Mouse (Mus musculus) neural tube, embryonic 14.5 days (tissue): ENCODE data around the gene Scn3b. TPM values are rescaled to one million over a fixed set of nuclear protein-coding genes. Genes with fewer than 3 reads are reported as not detected.

Source experiments
- ATAC-seq: fragments of 200-750 bp; cut with Nextera tagmentation; 2 replicates; pipeline ENCODE4 v1.8.0; 2017; ENCODE audit warnings: low read depth, mild to moderate bottlenecking, moderate TSS enrichment, moderate library complexity
- H3K27ac ChIP-seq: fragments of 300-500 bp; sonication (generic); 2 replicates; pipeline ENCODE4 v1.5.1; 2014; ENCODE audit warnings: low read depth, mild to moderate bottlenecking, control low read depth, low read length, moderate library complexity, mixed read lengths
- H3K27me3 ChIP-seq: fragments of 300-500 bp; sonication (generic); 2 replicates; pipeline ENCODE4 v1.6.1; 2014; ENCODE audit warnings: low read length; ENCODE audit not compliant: control insufficient read depth, insufficient read depth
- H3K36me3 ChIP-seq: fragments of 300-500 bp; sonication (generic); 2 replicates; pipeline ENCODE4 v1.6.1; 2014; ENCODE audit warnings: low read length, mixed read lengths; ENCODE audit not compliant: control insufficient read depth, insufficient read depth
- H3K4me1 ChIP-seq: fragments of 300-500 bp; sonication (generic); 2 replicates; pipeline ENCODE4 v1.6.1; 2014; ENCODE audit warnings: low read length; ENCODE audit not compliant: control insufficient read depth, insufficient read depth
- H3K4me2 ChIP-seq: fragments of 300-500 bp; sonication (generic); 2 replicates; pipeline ENCODE4 v1.6.1; 2014; ENCODE audit warnings: mild to moderate bottlenecking, low read depth, low read length, control low read depth
- H3K4me3 ChIP-seq: fragments of 300-500 bp; sonication (generic); 2 replicates; pipeline ENCODE4 v1.5.1; 2014; ENCODE audit warnings: low read depth, low read length, control low read depth, mixed read lengths
- H3K9ac ChIP-seq: fragments of 300-500 bp; sonication (generic); replicated peaks from 2 replicates; pipeline ENCODE4 v1.6.1; 2014; ENCODE audit warnings: low read depth, mild to moderate bottlenecking, control low read depth, low read length, mixed read lengths
- H3K9me3 ChIP-seq: fragments of 300-500 bp; sonication (generic); 2 replicates; pipeline ENCODE4 v1.6.1; 2016; ENCODE audit warnings: low read length; ENCODE audit not compliant: control insufficient read depth
- WGBS: fragments of 180-500 bp; shearing (Covaris S2); extraction: QIAGEN DNeasy Blood & Tissue Kit; methylation state at CpG from one replicate; pipeline ENCODE4 v1.1.7; 2014; 5-methylcytosine and 5-hydroxymethylcytosine counted together
- polyA plus RNA-seq: library from polyadenylated mRNA; unstranded; fragments of >200 nt; fragmentation: Nextera tagmentation; extraction: Ambion mirVana; gene quantifications from 2 replicates; pipeline ENCODE4 v1.2.1, GENCODE M21; 2014

The Scn3b gene
- polyA plus RNA-seq, 1 experiment from 2014 or later, result 193 TPM

DNA sequence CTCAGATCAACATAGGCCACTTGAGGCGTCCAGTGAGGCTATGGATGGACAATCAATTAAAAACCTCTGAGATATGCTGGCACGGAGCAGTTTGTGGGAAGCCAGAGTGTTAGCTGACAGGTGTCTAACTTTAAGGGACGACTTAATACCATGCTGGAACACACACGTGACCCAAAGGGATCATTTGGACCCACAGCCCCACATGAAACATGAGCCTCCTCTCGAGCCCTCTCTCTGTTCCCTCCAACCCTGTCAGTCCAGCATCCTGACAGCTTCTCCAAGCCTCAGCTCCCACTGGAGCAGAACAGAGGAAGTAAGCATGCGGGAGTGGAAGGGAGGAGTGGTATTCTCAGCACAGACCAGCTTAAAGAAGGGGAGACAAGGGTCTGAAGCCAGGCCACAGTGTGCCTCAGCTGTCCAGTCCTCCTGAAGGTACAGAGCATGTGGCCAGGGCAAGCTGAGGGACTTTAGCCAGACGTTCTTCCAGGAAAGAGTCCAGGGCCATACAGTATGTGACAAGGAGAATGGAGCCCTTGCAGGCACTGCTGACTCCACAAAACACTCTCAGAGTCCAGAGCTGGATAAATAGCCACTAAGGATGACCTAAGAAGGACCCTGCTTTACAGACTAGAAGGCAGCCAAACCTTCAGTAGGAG is 57.4 kb downstream of the Scn3b start:
- Histone ChIP-seq H3K4me2 (no peak overlapping the region), H3K9me3 (no peaks in the 10 kb centered on the region), H3K27me3 (no peaks in the 10 kb centered on the region), H3K4me3 (no peak overlapping the region), H3K27ac (no peak overlapping the region), H3K9ac (no peak overlapping the region), H3K4me1 (no peaks in the 10 kb centered on the region), H3K36me3 (peaks cover 15% of the 10 kb centered on the region; the same call in 1 of the 2 replicates)
- ATAC-seq, result no peak
- 81% methylated on average over 7 of the region's 7 CpGs for WGBS

DNA sequence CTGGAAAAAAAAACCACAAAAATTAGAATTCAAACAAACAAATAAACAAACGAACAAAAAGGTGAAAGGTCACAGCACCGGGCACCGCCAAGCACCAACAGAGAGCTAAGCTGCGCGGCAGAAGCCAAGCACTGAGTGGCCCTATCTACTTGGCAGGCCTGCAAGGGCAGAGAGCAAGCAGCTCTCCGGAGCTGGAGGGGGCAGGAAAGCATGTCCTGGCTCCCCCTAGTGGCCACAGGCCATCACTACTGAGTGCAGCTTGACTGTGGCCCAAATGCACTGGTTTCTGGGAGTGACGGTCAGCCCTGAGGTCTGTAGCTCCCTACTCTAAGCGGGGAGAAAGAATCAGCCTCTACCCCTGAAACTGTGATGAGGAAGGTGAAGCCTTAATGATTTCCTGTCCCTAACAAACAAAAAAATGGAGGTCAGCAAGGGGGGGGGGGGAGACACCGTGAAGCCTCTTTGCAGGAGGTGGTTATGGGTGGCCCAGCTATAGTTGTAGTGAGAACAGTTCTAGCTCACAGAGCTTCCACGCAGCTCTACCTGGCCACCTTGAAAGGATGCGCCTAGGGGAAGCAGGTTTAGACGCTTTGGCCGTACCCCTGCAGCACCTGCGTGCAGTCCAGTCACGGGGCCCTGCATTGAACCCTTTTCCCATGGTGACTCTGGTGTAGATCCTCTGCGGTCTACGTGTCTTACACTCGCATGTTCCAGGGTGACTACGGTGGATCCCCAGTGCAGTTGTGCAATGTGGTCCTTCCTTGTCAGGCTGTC is 61.8 kb downstream of the Scn3b start:
- Histone ChIP-seq H3K4me3 (no peak overlapping the region), H3K36me3 (peaks cover 16% of the 10 kb centered on the region; the same call in 1 of the 2 replicates)
- WGBS, result 56% methylated on average over 19 of the region's 19 CpGs

DNA sequence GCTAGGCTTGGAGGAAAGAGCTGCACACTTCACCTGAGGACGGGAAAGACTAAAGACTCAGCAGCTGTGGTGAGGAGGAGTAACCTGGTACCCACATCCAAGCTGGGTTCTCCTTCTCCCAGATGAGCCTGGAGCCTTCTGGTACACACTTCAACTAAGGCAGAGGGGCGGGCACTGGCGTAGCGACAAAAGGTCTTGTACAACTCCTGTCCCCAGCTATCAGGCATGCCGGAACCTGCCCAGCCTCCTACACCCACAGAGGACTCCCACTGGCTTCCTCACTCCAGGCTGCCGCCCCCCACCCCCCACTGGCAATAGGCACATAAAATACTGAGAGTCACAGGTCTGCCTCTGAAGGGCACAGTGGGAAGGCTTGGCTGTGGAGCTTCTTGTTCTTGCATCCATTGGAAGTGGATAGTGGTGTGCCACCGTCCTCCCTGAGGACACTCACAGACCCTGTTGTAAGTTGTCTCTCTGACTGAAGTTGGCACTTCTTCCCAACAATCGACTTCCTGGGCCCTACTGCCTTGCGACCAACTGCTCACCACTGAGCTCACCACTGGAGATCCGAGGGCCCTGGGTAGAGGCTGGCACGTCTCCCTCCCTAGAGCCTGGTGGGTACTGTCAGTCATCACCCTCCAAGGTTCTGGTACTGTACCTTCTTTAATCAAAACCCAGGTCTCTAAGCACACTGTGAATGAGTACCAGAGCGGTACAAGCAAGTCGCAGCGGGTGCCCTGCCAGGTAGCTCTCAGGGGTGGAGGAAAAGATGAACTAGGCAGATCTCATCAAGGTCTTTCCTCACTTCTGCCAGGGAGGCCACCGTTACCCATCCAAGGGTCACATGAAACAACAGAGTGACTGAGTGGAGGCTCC is 62.6 kb downstream of the Scn3b start:
- Histone ChIP-seq H3K9me3 (no peaks in the 10 kb centered on the region), H3K4me1 (no peaks in the 10 kb centered on the region), H3K4me2 (no peak overlapping the region), H3K4me3 (no peak overlapping the region), H3K9ac (no peak overlapping the region), H3K36me3 (peaks cover 13% of the 10 kb centered on the region; the same call in 1 of the 2 replicates), H3K27ac (no peak overlapping the region), H3K27me3 (no peaks in the 10 kb centered on the region)
- ATAC-seq, result no peak
- WGBS, result 89% methylated on average over 15 of the region's 15 CpGs

More for the DNA sequence above, 61.8 kb downstream of the Scn3b start:
- Histone ChIP-seq H3K4me1 (no peaks in the 10 kb centered on the region), H3K27ac (no peak overlapping the region), H3K9ac (no peak overlapping the region), H3K27me3 (no peaks in the 10 kb centered on the region), H3K9me3 (no peaks in the 10 kb centered on the region), H3K4me2 (no peak overlapping the region)
- peak; percentile 88 for ATAC-seq

DNA sequence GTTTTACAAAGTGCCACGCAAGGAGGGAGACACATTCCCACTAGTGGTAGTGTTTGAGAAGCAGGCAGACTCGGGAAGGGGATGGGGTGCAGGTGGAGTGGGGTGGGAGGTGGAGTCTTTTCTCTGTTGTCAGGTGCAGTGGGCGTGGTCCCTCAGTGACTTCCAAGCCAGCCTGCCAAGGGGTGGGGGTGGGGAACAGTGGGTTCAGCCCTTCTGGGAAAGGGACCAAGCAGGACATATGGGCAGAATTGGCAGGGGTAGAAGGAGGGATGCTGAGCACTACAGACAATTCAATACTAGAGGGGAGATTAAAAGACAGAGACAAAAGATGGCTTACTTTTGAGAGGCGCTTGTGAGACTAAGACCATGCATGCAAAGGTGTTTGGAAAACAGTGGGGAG is 63.3 kb downstream of the Scn3b start:
- WGBS, result 84% methylated on average over 4 of the region's 4 CpGs
- Histone ChIP-seq H3K4me3 (no peak overlapping the region), H3K36me3 (peaks cover 13% of the 10 kb centered on the region; the same call in 1 of the 2 replicates), H3K4me1 (no peaks in the 10 kb centered on the region), H3K9me3 (no peaks in the 10 kb centered on the region), H3K27me3 (no peaks in the 10 kb centered on the region), H3K27ac (no peak overlapping the region), H3K4me2 (no peak overlapping the region), H3K9ac (no peak overlapping the region)
- no peak for ATAC-seq

DNA sequence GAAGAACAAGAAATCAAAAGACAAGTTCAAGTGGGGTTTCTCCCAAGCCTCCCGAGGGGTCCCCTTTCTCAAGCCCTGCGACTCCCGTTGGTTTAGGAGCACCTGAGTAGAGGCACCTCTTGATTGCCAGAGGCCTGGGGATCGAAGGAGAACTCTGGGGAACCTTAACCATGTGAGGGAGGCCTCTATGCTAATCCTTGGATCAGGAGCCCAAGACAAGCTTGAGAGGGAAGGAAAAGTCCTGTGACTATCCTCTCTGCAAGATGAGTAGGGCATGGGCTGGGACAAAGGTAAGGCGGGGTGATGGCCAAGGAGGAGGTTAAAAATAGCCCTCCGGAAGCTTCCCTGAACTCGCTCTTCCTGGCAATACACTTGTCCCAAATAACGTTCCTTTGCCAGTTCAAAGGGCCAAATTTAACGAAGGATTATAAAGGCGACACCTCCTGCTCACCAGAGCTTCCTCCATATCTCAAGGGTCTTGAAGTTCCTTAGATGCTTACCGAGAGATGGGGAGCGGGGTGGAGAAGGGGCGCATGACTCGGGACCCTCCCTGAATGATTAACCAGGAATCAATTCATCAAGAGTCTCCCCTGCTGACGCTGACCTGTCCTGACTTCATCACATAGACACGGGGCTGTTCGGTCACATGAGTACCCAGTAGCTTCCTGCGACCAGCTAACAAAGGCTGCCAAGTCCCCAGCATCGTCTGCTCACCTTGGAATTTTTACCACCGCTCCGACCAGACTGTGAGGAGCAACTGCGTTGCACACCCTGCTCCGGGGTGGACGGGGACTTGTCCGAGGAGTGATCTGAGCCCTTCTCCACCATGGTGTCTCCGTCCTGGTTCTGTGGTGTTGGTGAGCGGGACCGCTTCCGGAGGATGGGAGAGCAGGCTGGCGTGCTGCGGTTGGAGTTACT is 64.0 kb downstream of the Scn3b start:
- Histone ChIP-seq H3K4me3 (no peak overlapping the region), H3K27me3 (no peaks in the 10 kb centered on the region), H3K4me1 (no peaks in the 10 kb centered on the region), H3K4me2 (no peak overlapping the region), H3K27ac (no peak overlapping the region), H3K9me3 (no peaks in the 10 kb centered on the region), H3K36me3 (peaks cover 13% of the 10 kb centered on the region; the same call in 1 of the 2 replicates), H3K9ac (no peak overlapping the region)
- no peak for ATAC-seq
- whole genome bisulfite sequencing, result 86% methylated on average over 31 of the region's 31 CpGs

DNA sequence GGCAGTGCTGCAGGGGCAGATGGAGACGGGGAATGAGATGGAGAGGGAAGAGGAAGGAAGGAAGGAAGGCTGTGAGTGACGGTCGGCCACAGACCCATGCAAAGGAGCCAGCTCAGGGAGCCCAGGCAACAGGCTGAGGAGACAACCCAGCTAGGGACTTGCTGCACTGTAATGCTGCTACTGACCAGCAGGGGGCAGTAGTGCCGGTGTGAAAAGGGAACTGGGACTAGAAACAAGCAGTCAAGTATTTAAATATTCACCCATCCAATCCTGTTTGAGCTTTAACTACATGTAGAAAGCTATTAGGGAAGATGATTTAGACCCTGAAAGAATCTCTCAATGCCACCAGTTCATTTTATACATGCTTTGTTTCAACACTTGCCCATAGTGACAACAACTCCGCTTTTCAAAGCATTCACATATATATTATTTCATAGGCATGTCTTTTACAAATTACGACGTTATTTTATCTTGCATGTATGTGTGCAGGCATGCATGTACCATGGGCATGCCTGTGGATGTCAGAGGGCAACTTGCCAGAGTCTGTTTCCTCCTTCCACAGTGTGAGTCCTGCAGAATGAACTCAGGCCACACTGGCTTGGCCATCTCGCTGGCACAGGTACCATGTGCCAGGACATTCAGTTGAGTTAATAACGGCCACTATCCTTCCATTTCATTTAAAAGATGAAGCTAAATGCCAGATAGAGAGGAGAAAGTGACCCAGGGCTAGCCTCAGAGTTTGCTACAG is 64.8 kb downstream of the Scn3b start:
- Histone ChIP-seq H3K4me1 (no peaks in the 10 kb centered on the region), H3K27me3 (no peaks in the 10 kb centered on the region), H3K4me2 (no peak overlapping the region), H3K9ac (no peak overlapping the region), H3K9me3 (no peaks in the 10 kb centered on the region), H3K4me3 (no peak overlapping the region), H3K27ac (no peak overlapping the region), H3K36me3 (peaks cover 9% of the 10 kb centered on the region; the same call in 1 of the 2 replicates)
- ATAC-seq, result no peak
- WGBS, result 66% methylated on average over 9 of the region's 9 CpGs

DNA sequence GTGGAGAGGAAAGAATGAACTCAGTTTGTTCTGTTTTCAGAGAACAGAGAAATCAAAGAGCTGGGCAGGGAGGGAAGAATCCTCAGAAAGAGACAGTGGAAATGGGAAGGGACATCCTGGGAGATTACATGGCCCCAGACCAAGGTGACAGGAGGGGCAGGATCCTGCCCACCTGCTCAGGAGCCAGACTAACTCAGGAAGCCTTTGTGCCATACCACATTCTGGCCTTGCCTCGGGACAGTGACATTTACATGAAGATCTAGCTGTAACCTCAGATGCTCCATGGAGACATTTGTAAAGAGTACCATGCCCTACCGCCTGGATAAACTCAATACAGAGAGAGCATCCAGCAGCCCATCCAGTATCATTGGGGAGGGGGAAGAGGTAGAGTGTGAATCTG is 65.6 kb downstream of the Scn3b start:
- Histone ChIP-seq H3K27ac (no peak overlapping the region), H3K27me3 (no peaks in the 10 kb centered on the region), H3K4me2 (no peak overlapping the region), H3K36me3 (peaks cover 9% of the 10 kb centered on the region; the same call in 1 of the 2 replicates), H3K9me3 (no peaks in the 10 kb centered on the region), H3K4me3 (no peak overlapping the region), H3K9ac (no peak overlapping the region), H3K4me1 (no peaks in the 10 kb centered on the region)
- WGBS, result 93% methylated on average over 2 of the region's 2 CpGs
- no peak for ATAC-seq

DNA sequence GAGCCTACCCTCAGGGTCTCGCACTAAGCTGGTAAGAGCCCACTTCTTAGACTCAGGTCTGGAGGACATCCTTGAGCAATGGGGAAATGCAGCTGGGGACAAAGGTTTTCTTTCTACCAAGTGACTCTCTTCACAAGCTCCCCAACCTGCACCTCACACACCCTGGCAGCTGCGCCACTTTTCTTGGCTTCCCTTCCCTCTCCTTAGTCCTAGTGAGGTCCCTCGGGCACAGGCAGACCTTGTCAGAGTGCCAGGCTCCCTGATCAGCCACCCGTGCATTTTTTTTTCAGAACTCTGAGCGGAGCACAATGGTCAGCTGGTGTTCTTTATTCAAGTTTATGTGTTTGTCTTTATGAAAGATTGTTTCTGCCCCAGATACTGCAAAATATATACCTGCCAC is 67.7 kb downstream of the Scn3b start:
- H3K4me2 ChIP-seq, result no peak overlapping the region
- no peaks in the 10 kb centered on the region for H3K9me3 ChIP-seq
- no peak overlapping the region for H3K9ac ChIP-seq
- H3K36me3 ChIP-seq, result peaks cover 4% of the 10 kb centered on the region; the same call in 1 of the 2 replicates
- no peak overlapping the region for H3K27ac ChIP-seq
- WGBS, result 52% methylated on average over 5 of the region's 5 CpGs
- H3K4me1 ChIP-seq, result no peaks in the 10 kb centered on the region
- H3K4me3 ChIP-seq, result no peak overlapping the region
- ATAC-seq, result 0 out of 2 replicates have a peak, but pooled peaks have one; percentile 30
- H3K27me3 ChIP-seq, result no peaks in the 10 kb centered on the region
